Mouse (Mus musculus) splenic B cell, adult 2 months (primary cell): ENCODE data around the gene Ralgapa1.
"Not testable (repeated sequence)": the region's sequence is repeated elsewhere in the genome, so short reads cannot be mapped to it uniquely, and the experiment has no call there.

Source experiments
- DNase-seq: peaks from one replicate; pipeline ENCODE4 v3.0.0-alpha.2; 2011; ENCODE audit warnings: low read depth, low spot score
- H3K27me3 ChIP-seq: 2 replicates; pipeline ENCODE4 v1.6.1; 2012; ENCODE audit warnings: mild to moderate bottlenecking, low read length, moderate library complexity, mixed read lengths; ENCODE audit not compliant: control insufficient read depth, poor library complexity, insufficient read depth, severe bottlenecking
- H3K36me3 ChIP-seq: 2 replicates; pipeline ENCODE4 v1.6.1; 2012; ENCODE audit warnings: mild to moderate bottlenecking, low read length, moderate library complexity, mixed read lengths; ENCODE audit not compliant: control insufficient read depth, poor library complexity, insufficient read depth, severe bottlenecking

Gene Ralgapa1

DNA sequence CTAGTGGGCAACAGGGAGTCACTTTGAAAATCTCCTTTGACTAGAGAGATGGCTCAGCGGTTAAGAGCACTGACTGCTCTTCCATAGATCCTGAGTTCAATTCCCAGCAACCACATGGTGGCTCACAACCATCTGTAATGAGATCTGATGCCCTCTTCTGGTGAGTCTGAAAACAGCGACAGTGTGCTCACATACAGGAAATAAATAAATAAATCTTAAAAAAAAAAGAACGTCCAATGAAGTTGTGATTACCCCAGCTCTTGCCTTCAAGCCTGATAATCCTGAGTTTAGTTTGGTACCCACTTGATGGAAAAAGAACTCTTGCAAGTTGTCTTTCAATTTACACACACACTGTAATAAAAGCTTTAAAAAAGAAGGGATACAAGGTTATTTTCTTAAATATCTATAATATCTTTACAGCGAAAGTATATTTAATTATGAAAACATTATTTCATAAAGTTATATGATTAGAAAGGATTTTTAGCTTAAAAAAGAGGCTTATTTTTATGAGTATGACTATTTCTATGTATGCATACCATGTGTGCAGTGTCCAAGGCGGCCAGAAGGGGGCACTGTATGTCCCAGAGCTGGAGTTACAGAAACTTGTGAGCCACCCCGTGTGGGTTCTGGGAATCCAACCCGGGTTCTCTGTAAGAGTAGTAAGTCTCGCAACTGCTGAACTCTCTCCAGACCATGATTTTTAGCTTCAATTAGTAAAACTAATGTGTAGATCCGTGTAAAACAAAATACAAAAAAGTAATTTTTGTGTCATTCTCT is 256.6 kb downstream of the Ralgapa1 start:
- DNase-seq = no peak
- Histone ChIP-seq H3K36me3 (no peaks in the 10 kb centered on the region), H3K27me3 (no peaks in the 10 kb centered on the region)

DNA sequence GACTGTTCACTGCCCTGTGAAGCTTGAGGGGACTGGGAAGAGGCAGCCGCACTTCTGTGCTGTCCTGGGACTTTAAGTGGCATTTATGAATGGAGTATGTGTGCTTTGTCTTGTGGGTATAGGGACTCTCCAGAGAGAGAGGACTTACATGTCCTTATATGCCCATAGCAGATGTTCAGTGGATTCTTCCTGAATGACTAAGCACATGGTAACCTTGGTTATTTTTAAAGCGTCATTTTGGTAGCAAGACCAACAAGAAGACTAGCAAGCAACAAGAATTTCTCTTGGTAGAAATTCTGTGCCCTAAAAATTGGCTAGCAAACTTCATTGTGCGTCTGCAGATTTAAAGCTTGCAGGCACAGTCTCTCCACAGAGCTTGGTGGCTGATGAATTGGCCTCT is 257.2 kb downstream of the Ralgapa1 start:
- no peak for DNase-seq
- H3K27me3 ChIP-seq = no peaks in the 10 kb centered on the region

DNA sequence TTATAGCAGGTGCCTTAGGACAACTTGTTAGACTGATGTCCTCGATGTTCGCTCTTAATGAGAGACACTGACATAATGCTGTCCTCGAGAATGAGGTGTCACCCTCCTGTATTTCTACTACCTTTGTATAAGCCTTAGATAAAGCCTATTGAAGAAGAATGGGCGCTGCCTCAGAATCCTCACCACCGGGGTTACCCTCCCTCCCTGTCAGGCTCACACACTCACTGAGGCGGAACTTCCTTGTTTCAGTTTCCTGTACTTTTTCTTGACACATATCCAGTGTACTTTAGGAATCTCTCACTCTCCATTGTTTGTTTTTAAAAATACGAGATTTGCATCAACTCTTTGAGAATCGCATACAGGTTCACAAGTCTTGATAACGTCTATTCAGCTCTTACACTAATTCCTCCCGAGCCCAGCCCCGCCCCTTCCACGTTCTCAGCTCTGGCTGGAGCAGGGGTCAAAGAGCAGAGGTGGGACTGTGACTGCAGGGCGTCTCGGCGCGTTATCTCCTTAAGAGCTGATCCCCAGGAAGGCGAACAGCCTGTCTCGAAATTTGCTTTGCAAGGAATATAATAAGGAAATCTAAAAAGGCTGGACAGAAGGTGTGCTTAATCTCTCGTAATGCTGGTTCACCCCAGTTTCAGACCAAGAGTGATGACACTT is 260.8 kb downstream of the Ralgapa1 start:
- peak; percentile 8 for DNase-seq
- H3K36me3 ChIP-seq = no peaks in the 10 kb centered on the region
- no peaks in the 10 kb centered on the region for H3K27me3 ChIP-seq

More for the DNA sequence above, 257.2 kb downstream of the Ralgapa1 start:
- H3K36me3 ChIP-seq = no peaks in the 10 kb centered on the region

DNA sequence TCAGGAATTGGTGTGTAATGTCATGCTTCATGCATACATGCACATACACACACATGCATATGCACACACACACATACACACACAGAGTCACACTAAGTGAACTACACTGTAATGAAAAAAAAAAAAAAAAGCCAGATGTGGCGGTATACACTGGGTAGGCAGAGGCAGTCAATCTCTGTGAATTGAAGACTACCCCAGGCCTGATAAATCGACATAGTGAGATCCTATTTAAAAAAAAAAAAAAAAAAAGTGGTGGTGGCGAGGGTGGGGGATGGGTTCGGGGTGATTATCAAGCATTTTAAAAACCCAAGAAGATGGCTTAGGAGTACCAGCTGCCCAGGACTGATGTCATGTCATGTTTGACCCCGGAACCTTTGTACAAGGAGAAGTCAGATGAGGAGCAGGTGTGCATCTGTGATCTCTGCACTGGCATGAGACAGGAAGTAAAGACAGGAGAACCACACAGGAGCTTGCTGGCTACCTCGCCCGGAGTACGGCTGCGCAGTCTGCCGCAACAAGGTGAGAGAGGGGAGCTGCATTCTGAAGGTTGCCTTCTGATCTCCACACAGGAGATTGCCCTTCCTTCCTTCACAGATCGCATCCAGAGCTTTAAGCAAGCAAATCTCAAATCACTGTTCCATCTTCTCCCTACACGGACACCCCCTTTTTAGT is 261.6 kb downstream of the Ralgapa1 start:
- Histone ChIP-seq H3K36me3 (no peaks in the 10 kb centered on the region), H3K27me3 (no peaks in the 10 kb centered on the region)
- no peak for DNase-seq

GRCm38 (mm10) chr12:55557866-55558265 is 263.1 kb downstream of the Ralgapa1 start:
- Histone ChIP-seq H3K36me3 (no peaks in the 10 kb centered on the region), H3K27me3 (no peaks in the 10 kb centered on the region)
- no peak for DNase-seq

DNA sequence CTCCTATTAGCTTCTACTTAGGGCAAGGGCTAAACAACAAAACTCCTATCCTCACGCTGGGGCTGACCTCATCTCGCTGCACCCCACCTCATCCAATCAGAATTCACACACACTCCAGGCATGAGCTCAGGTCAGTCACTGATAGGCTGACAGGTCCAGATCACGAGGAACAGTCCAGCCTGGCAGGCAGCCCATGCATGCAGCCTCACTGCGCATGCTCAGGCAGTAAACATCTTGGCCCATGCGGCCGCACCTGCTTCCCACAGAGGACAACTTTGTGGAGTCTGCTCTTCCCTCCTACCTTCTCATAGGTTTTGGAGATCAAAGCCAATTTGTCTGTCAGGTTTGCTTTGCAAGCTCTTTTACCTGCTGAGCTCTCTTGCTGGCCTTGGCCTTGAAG is 266.1 kb downstream of the Ralgapa1 start:
- not testable (repeated sequence) for DNase-seq, H3K27me3 ChIP-seq

More for the DNA sequence above, 266.1 kb downstream of the Ralgapa1 start:
- not testable (repeated sequence) for H3K36me3 ChIP-seq
